Mouse (Mus musculus) erythroid progenitor cell, adult 5-6 weeks (primary cell): ENCODE data around the gene Hoxd3. TPM values are rescaled to one million over a fixed set of nuclear protein-coding genes. Genes with fewer than 3 reads are reported as not detected.

Experiments used
- ATAC-seq: replicated peaks from 2 replicates; pipeline ENCODE4 v1.8.0; 2016; ENCODE audit warnings: moderate number of reproducible peaks, mild to moderate bottlenecking, moderate TSS enrichment, inconsistent platforms; ENCODE audit not compliant: poor library complexity, low FRiP score, severe bottlenecking
- total RNA-seq, 2 experiments: library from RNA; stranded (forward) in 1 of 2; stranded (reverse) in 1 of 2; fragments of 150-400 nt in 1 of 2; fragments of 186-747, 209-891 nt in 1 of 2; gene quantifications; 2 replicates each; pipeline versions ENCODE4 v1.2.3 to v1.2.4; 2015 to 2017; ENCODE audit warnings: low replicate concordance in 2 of 2

Gene Hoxd3
- total RNA-seq, 2 experiments from 2014 or later, result not detected

DNA sequence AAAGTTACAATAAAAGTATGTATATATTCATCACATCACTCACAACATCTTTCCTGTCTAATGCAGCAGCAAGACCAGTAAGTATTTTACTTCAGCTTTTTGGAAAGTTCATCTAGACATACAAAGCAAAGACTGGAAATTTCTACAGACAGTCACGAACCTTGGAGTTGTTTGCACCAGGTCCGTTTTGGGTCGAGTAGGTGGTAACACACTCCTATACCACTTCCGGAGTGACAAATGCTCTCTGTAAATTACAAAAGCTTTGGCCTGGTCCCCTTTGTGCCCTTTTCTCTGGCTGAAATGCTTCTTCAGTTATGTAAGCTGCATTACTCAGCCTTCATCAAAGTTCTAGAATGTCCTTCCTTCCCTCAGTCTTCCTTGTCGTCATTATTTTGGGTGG lies 42.0 kb downstream of the Hoxd3 start:
- ATAC-seq, result no peak

DNA sequence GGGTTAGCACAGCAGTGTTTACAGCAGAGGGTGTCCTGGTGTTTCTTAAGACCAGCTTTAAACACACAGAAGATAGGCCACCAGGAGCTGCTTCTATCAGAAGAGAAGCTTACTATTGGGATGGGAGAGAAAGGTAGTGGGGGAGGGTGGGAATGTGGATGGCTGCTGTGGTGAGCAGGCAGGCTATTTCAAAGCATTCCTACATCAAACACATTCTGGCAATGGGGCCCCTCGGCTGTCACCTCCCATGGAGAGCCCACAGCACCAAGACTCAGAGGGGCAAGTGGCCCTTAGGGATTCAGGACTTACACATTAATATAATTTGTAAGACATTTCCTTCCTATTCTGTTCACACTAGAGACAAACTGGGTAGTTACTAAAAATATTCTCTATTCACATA lies 48.4 kb downstream of the Hoxd3 start:
- no peak for ATAC-seq

- ATAC-seq, result no peak
Observed at GRCm38 (mm10) chr2:74761941-74762340, 50.2 kb downstream of the Hoxd3 start.

GRCm38 (mm10) chr2:74762522-74763244 lies 51.0 kb downstream of the Hoxd3 start, which contains the start of gene Hoxd1:
Hoxd1 (plus strand) TSS chr2:74762980.
- ATAC-seq, result no peak

GRCm38 (mm10) chr2:74763245-74763735 lies 51.6 kb downstream of the Hoxd3 start:
- ATAC-seq, result no peak

GRCm38 (mm10) chr2:74763976-74764375 lies 52.2 kb downstream of the Hoxd3 start:
- ATAC-seq, result no peak

DNA sequence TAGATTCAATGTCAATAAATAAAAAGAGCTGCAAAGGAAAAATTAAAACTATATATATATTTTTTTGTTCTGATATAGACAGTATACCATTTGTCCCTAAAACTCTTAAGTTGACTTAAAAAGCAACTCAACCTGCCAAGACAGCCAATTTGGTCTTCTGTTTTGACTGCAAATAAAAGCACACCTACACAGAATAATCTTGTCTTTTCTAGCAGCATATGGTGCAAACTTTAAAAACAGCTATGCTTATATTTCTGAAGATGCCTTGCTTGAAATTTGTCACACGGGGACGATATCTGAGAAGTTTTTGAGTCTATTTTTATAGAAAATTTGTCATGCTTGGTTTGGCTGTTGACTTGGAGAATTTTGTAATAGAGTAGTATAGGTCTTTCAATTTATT lies 62.6 kb downstream of the Hoxd3 start:
- no peak for ATAC-seq

GRCm38 (mm10) chr2:74777536-74778275 lies 66.0 kb downstream of the Hoxd3 start:
- no peak for ATAC-seq

DNA sequence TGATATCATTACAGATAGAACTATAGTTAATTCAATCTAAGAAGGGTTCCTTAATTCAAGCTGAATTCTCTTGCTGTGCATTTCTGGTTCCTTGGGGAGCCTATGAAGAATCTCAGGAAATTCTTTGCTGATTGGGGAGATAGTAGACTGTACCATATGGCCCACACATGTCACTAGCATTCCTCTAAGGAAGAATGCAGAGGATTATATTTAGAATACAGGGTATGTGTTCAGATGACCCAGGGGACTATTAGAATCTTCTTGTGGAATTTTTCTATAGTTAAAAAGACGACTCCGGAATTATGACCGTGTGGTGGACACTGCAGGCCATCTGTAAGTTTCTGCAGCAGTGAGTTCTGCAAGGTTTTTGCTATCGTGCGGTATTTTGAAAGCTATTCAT lies 69.7 kb downstream of the Hoxd3 start:
- no peak for ATAC-seq

- no peak for ATAC-seq
Observed at GRCm38 (mm10) chr2:74795531-74795930, 83.8 kb downstream of the Hoxd3 start.

Other genes with a start within 250 kb of the Hoxd3 start
- 92.2 and 105 TPM in 2 replicates for gene Lnpk, start 132.5 kb upstream of the Hoxd3 start, total RNA-seq (2015; ENCODE audit: low replicate concordance)
- gene Lnpk, start 132.5 kb upstream of the Hoxd3 start, total RNA-seq (2017; ENCODE audit: low replicate concordance), result 137 and 183 TPM in 2 replicates
- not detected in 2 replicates for gene Evx2, start 52.4 kb upstream of the Hoxd3 start, total RNA-seq (2015; ENCODE audit: low replicate concordance)
- not detected in 2 replicates for gene Evx2, start 52.4 kb upstream of the Hoxd3 start, total RNA-seq (2017; ENCODE audit: low replicate concordance)
- not detected in 2 replicates for gene Hoxd13, start 43.6 kb upstream of the Hoxd3 start, total RNA-seq (2015; ENCODE audit: low replicate concordance)
- gene Hoxd13, start 43.6 kb upstream of the Hoxd3 start, total RNA-seq (2017; ENCODE audit: low replicate concordance), result not detected in 2 replicates
- not detected in 2 replicates for gene Hoxd12, start 36.9 kb upstream of the Hoxd3 start, total RNA-seq (2015; ENCODE audit: low replicate concordance)
- gene Hoxd12, start 36.9 kb upstream of the Hoxd3 start, total RNA-seq (2017; ENCODE audit: low replicate concordance), result not detected in 2 replicates
- not detected in 2 replicates for gene Hoxd11, start 32.4 kb upstream of the Hoxd3 start, total RNA-seq (2015; ENCODE audit: low replicate concordance)
- not detected in 2 replicates for gene Hoxd11, start 32.4 kb upstream of the Hoxd3 start, total RNA-seq (2017; ENCODE audit: low replicate concordance)
- gene Hoxd10, start 20.0 kb upstream of the Hoxd3 start, total RNA-seq (2015; ENCODE audit: low replicate concordance), result not detected in 2 replicates
- gene Hoxd10, start 20.0 kb upstream of the Hoxd3 start, total RNA-seq (2017; ENCODE audit: low replicate concordance), result not detected in 2 replicates
- not detected in 2 replicates for gene Hoxd9, start 14.2 kb upstream of the Hoxd3 start, total RNA-seq (2015; ENCODE audit: low replicate concordance)
- gene Hoxd9, start 14.2 kb upstream of the Hoxd3 start, total RNA-seq (2017; ENCODE audit: low replicate concordance), result not detected in 2 replicates
- gene Hoxd8, start 7.3 kb upstream of the Hoxd3 start, total RNA-seq (2015; ENCODE audit: low replicate concordance), result not detected in 2 replicates
- gene Hoxd8, start 7.3 kb upstream of the Hoxd3 start, total RNA-seq (2017; ENCODE audit: low replicate concordance), result not detected in 2 replicates
- not detected in 2 replicates for gene Hoxd4, start within 50 bp of the Hoxd3 start, total RNA-seq (2015; ENCODE audit: low replicate concordance)
- not detected in 2 replicates for gene Hoxd4, start within 50 bp of the Hoxd3 start, total RNA-seq (2017; ENCODE audit: low replicate concordance)
- not detected in 2 replicates for gene Gm28230, start 14.8 kb downstream of the Hoxd3 start, total RNA-seq (2015; ENCODE audit: low replicate concordance)
- gene Gm28230, start 14.8 kb downstream of the Hoxd3 start, total RNA-seq (2017; ENCODE audit: low replicate concordance), result not detected in 2 replicates
- not detected in 2 replicates for gene Hoxd1, start 51.1 kb downstream of the Hoxd3 start, total RNA-seq (2015; ENCODE audit: low replicate concordance)
- gene Hoxd1, start 51.1 kb downstream of the Hoxd3 start, total RNA-seq (2017; ENCODE audit: low replicate concordance), result not detected in 2 replicates
- gene Mtx2, start 113.9 kb downstream of the Hoxd3 start, total RNA-seq (2015; ENCODE audit: low replicate concordance), result 13.0 and 24.7 TPM in 2 replicates
- gene Mtx2, start 113.9 kb downstream of the Hoxd3 start, total RNA-seq (2017; ENCODE audit: low replicate concordance), result 7.2 and 11.7 TPM in 2 replicates